Mouse (Mus musculus): ENCODE results near the gene Chd4.

DNA sequence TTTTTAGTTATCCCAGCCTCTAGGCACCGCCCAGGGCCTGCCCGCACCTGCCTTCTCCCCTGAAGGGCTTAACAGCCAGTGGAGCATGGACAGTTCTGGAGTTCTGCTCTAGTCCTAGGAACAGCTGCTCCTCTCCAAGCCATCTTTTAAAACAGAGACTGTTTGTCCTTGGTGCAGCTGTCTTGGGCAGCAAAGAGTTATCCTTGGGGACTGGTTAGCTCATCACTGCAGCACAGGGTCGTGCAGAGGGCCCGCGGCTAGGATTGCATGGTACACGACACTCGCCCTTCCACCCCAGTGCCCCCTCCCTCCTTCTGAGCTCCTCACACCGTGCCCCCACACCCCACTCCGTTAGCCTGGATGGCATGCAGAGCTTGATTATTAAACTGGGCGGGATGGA lies 51.5 kb downstream of the Chd4 start:
- TF ChIP-seq EP300 (IDR thresholded peaks at IDR 0.05; ENCODE audit: insufficient read depth, low read depth, low read length), result no peak
- no peak for TF ChIP-seq CTCF (IDR thresholded peaks at IDR 0.05)

Measured in heart, adult 2 months (tissue).